Mouse (Mus musculus): Measurements from ENCODE around the gene Dao. TPM values are rescaled to one million over a fixed set of nuclear protein-coding genes. Genes with fewer than 3 reads are reported as not detected.
A peak's percentile ranks its signal among the peaks of the same experiment; 100 is the strongest.

The Dao gene
- total and polyA plus RNA-seq, 3 experiments = 1.4 to 3.6 (median 1.9) TPM

DNA sequence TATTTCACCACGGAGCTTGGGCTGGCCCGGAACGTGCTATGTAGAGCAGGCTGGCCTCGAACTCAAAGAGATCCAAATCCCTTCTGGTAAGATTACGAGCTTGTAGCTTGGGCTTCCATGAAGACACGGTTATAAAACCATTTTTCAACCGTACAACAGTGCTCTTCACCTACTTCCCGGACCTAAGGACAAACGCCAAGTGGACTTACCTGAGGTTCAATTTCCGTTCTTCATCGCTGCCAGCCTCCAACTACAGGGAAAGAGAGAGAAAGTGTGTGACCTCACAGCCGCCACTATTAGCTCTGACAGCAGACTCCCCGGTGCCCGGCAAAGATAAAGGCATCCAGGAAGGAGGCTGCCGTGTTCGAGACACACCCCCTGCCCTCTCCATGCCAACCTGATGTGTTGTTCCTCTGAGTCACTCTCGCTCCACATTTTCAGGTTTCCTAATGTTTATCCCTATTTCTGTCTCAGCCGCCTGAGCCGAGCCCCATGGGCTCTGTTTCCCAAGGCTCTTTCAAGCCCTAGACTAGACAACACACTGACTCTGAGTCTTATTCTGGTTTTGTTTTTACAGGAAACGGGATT lies 14.0 kb upstream of the Dao start:
- Histone ChIP-seq H3K79me2 (replicated peaks; ENCODE audit: control insufficient read depth, extremely low read depth, insufficient read depth, poor library complexity, severe bottlenecking) (peaks cover 11% of the 10 kb centered on the region), H3K9ac (ENCODE audit: insufficient read depth, low read depth) (no peak overlapping the region), H3K27ac (ENCODE audit: insufficient read depth, low read depth) (no peak overlapping the region), H3K36me3 (replicated peaks in 1 of 2; ENCODE audit: control insufficient read depth in 1 of 2, insufficient read depth in 1 of 2, low read length in 1 of 2) (peaks cover 8 to 48% of the 10 kb centered on the region in 2 experiments), H3K4me2 (ENCODE audit: insufficient read depth, low read depth, poor library complexity, severe bottlenecking) (no peak overlapping the region), H3K27me3 (replicated peaks) (no peaks in the 10 kb centered on the region), H3K9me3 (replicated peaks; ENCODE audit: low read length) (no peaks in the 10 kb centered on the region), H3K4me3 (replicated peaks in 1 of 3; ENCODE audit: low read depth in 2 of 3, low read length in 2 of 3, poor library complexity in 1 of 3) (no peak overlapping the region), H3K4me1 (ENCODE audit: control insufficient read depth in 1 of 2, insufficient read depth in 2 of 2) (peaks cover 12 to 65% of the 10 kb centered on the region in 2 experiments)
- in situ Hi-C loops (cut with MboI; ENCODE audit: low pct_ligation_motif_present, low pct_unique_long_range_greater_than_20kb, low sequenced_read_pairs) = no loop called here
- TF ChIP-seq E2F4 (IDR thresholded peaks at IDR 0.05; ENCODE audit: insufficient replicate concordance, low read depth, low read length) (no peak), SMC3 (IDR thresholded peaks at IDR 0.05; ENCODE audit: low read depth, low read length) (no peak), USF1 (IDR thresholded peaks at IDR 0.05; ENCODE audit: low read depth, low read length) (no peak), POLR2AphosphoS2 (IDR thresholded peaks at IDR 0.05; ENCODE audit: low read depth, low read length) (no peak), HCFC1 (IDR thresholded peaks at IDR 0.05; ENCODE audit: low read depth, low read length) (no peak), ELF1 (IDR thresholded peaks at IDR 0.05; ENCODE audit: low read depth, low read length) (no peak), SIN3A (IDR thresholded peaks at IDR 0.05; ENCODE audit: low read length) (no peak), PAX5 (IDR thresholded peaks at IDR 0.05; ENCODE audit: low read length) (no peak), NELFE (IDR thresholded peaks at IDR 0.05; ENCODE audit: low read depth, low read length) (no peak), MEF2A (IDR thresholded peaks at IDR 0.05; ENCODE audit: borderline replicate concordance, low read depth, low read length) (no peak), IRF4 (IDR thresholded peaks at IDR 0.05; ENCODE audit: low read depth, low read length) (no peak)
- no peak for DNase-seq (ENCODE audit: extremely low read depth)
- dilution Hi-C loops (cut with MboI; ENCODE audit: extremely low pct_ligation_motif_present, extremely low pct_unique_long_range_greater_than_20kb, low sequenced_read_pairs) = no loop called here

DNA sequence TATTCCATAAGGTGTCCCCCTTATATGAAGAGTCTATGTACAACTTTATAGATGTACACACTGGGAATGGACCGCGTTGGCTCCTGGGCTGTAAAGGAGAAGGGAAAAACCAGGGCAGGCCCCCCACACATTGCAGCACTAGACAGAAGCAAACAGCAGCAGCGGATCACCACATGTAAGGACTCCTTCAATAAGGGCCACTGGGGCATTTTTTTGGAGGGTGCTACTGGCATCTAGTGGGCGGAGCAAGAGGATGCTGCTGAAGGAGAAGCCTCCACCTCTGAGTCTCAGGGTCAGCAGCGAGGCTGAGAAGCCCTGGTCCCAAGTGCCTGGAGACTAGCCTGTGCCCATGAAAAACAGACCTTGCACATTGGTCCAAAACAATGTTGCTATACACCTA lies 12.9 kb upstream of the Dao start:
- Histone ChIP-seq H3K9ac (ENCODE audit: insufficient read depth, low read depth) (no peak overlapping the region), H3K4me3 (replicated peaks in 1 of 3; ENCODE audit: low read depth in 2 of 3, low read length in 2 of 3, poor library complexity in 1 of 3) (no peak overlapping the region), H3K9me3 (replicated peaks; ENCODE audit: low read length) (peaks cover under 1% of the 10 kb centered on the region), H3K27ac (ENCODE audit: insufficient read depth, low read depth) (no peak overlapping the region), H3K4me2 (ENCODE audit: insufficient read depth, low read depth, poor library complexity, severe bottlenecking) (no peak overlapping the region), H3K27me3 (replicated peaks) (no peaks in the 10 kb centered on the region), H3K79me2 (replicated peaks; ENCODE audit: control insufficient read depth, extremely low read depth, insufficient read depth, poor library complexity, severe bottlenecking) (peaks cover 11% of the 10 kb centered on the region), H3K36me3 (replicated peaks in 1 of 2; ENCODE audit: control insufficient read depth in 1 of 2, insufficient read depth in 1 of 2, low read length in 1 of 2) (peaks cover 8 to 43% of the 10 kb centered on the region in 2 experiments), H3K4me1 (ENCODE audit: control insufficient read depth in 1 of 2, insufficient read depth in 2 of 2) (peaks cover 12 to 58% of the 10 kb centered on the region in 2 experiments)
- DNase-seq (ENCODE audit: extremely low read depth) = no peak
- in situ Hi-C loops (cut with MboI; ENCODE audit: low pct_ligation_motif_present, low pct_unique_long_range_greater_than_20kb, low sequenced_read_pairs) (no loop called here), dilution Hi-C loops (cut with MboI; ENCODE audit: extremely low pct_ligation_motif_present, extremely low pct_unique_long_range_greater_than_20kb, low sequenced_read_pairs) (no loop called here)
- TF ChIP-seq NELFE (IDR thresholded peaks at IDR 0.05; ENCODE audit: low read depth, low read length) (no peak), RAD21 (IDR thresholded peaks at IDR 0.05; ENCODE audit: low read depth, low read length) (peak; percentile 24), CTCF (conservative IDR thresholded peaks at IDR 0.05 in 1 of 2, IDR thresholded peaks at IDR 0.05 in 1 of 2; ENCODE audit: low read depth in 2 of 2, low read length in 2 of 2) (peak in 1 of 2 experiments; percentile 35; a peak in 2 of 4 replicates)

DNA sequence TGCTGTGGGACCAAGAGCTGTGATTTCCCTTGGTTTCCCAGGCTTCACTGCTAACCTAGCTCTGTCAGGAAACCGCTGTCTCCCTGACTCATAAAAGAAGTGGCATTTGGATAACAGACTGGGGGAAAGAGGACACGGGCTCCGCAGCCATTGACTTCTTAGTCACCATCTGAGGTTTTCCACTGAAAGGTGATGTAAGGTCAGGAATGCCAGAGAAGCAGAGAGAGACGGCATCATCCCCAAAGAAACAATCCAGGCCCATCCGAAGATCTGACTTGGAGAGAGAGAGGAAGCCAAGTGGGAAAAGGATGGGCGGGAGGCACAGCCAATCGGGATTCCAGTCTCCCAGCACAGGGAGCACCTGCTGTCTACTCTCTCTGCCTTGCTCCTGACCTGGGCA lies 12.4 kb upstream of the Dao start:
- Histone ChIP-seq H3K36me3 (replicated peaks in 1 of 2; ENCODE audit: control insufficient read depth in 1 of 2, insufficient read depth in 1 of 2, low read length in 1 of 2) (peaks cover 8 to 43% of the 10 kb centered on the region in 2 experiments), H3K27me3 (replicated peaks) (no peaks in the 10 kb centered on the region), H3K4me3 (replicated peaks in 1 of 3; ENCODE audit: low read depth in 2 of 3, low read length in 2 of 3, poor library complexity in 1 of 3) (no peak overlapping the region), H3K9ac (ENCODE audit: insufficient read depth, low read depth) (no peak overlapping the region), H3K79me2 (replicated peaks; ENCODE audit: control insufficient read depth, extremely low read depth, insufficient read depth, poor library complexity, severe bottlenecking) (peaks cover 11% of the 10 kb centered on the region), H3K27ac (ENCODE audit: insufficient read depth, low read depth) (no peak overlapping the region), H3K4me1 (ENCODE audit: control insufficient read depth in 1 of 2, insufficient read depth in 2 of 2) (peaks cover 10 to 52% of the 10 kb centered on the region in 2 experiments), H3K9me3 (replicated peaks; ENCODE audit: low read length) (peaks cover 2% of the 10 kb centered on the region), H3K4me2 (ENCODE audit: insufficient read depth, low read depth, poor library complexity, severe bottlenecking) (peak overlapping the region; percentile 59; the same call in 1 of the 2 replicates)
- in situ Hi-C loops (cut with MboI; ENCODE audit: low pct_ligation_motif_present, low pct_unique_long_range_greater_than_20kb, low sequenced_read_pairs) (no loop called here), dilution Hi-C loops (cut with MboI; ENCODE audit: extremely low pct_ligation_motif_present, extremely low pct_unique_long_range_greater_than_20kb, low sequenced_read_pairs) (no loop called here)
- no peak for DNase-seq (ENCODE audit: extremely low read depth)
- TF ChIP-seq UBTF (IDR thresholded peaks at IDR 0.05; ENCODE audit: low read depth, low read length) (no peak), MXI1 (IDR thresholded peaks at IDR 0.05; ENCODE audit: low read depth, low read length) (no peak), CTCF (conservative IDR thresholded peaks at IDR 0.05 in 1 of 2, IDR thresholded peaks at IDR 0.05 in 1 of 2; ENCODE audit: low read depth in 2 of 2, low read length in 2 of 2) (no peak), ETS1 (conservative IDR thresholded peaks at IDR 0.05; ENCODE audit: low read depth, low read length) (no peak), CHD2 (IDR thresholded peaks at IDR 0.05; ENCODE audit: low read length) (no peak), MYC (IDR thresholded peaks at IDR 0.05; ENCODE audit: low read depth, low read length) (no peak), ZNF384 (IDR thresholded peaks at IDR 0.05; ENCODE audit: low read depth, low read length) (no peak), NELFE (IDR thresholded peaks at IDR 0.05; ENCODE audit: low read depth, low read length) (no peak), JUND (conservative IDR thresholded peaks at IDR 0.05; ENCODE audit: low read depth, low read length) (no peak), TCF12 (IDR thresholded peaks at IDR 0.05; ENCODE audit: low read depth, low read length) (no peak), HCFC1 (IDR thresholded peaks at IDR 0.05; ENCODE audit: low read depth, low read length) (no peak)

All from CH12.LX (cell line).